Mouse (Mus musculus) MEL (cell line): Measurements from ENCODE around the gene Il12rb1. TPM values are rescaled to one million over a fixed set of nuclear protein-coding genes. Genes with fewer than 3 reads are reported as not detected.

Source experiments
- DNase-seq: peaks from one replicate; pipeline ENCODE4 v3.0.0; 2011; ENCODE audit warnings: low read depth, low spot score
- H3K27ac ChIP-seq: 2 replicates; pipeline ENCODE4 v1.5.1; 2012; ENCODE audit warnings: low read depth, mild to moderate bottlenecking, control low read depth, low read length, moderate library complexity; ENCODE audit not compliant: control insufficient read depth
- H3K27me3 ChIP-seq, 2 experiments: fragments of 150-350 bp in 1 of 2; sonication (generic) in 1 of 2; 2 replicates each; pipeline ENCODE4 v1.6.1; 2012; ENCODE audit warnings: low read length in 2 of 2, mild to moderate bottlenecking in 2 of 2, improper control_type of control experiment in 1 of 2, moderate library complexity in 1 of 2; ENCODE audit not compliant: insufficient read depth in 2 of 2, control insufficient read depth in 1 of 2
- H3K36me3 ChIP-seq, 2 experiments: 2 replicates each; pipeline ENCODE4 v1.6.1; 2012 to 2014; ENCODE audit warnings: low read length in 2 of 2, improper control_type of control experiment in 1 of 2, inconsistent platforms in 1 of 2, mild to moderate bottlenecking in 1 of 2; ENCODE audit not compliant: insufficient read depth in 2 of 2, control insufficient read depth in 1 of 2
- H3K4me1 ChIP-seq, 2 experiments: fragments of 150-350 bp in 1 of 2; sonication (generic) in 1 of 2; 2 replicates each; pipeline ENCODE4 v1.6.1; 2012; ENCODE audit warnings: low read length in 2 of 2, improper control_type of control experiment in 1 of 2, mild to moderate bottlenecking in 1 of 2; ENCODE audit not compliant: insufficient read depth in 2 of 2, control insufficient read depth in 1 of 2
- H3K4me3 ChIP-seq, 2 experiments: fragments of 150-350 bp in 1 of 2; sonication (generic) in 1 of 2; 2 replicates each; pipeline ENCODE4 v1.5.1; 2012; ENCODE audit warnings: low read depth in 2 of 2, low read length in 2 of 2, mild to moderate bottlenecking in 2 of 2, moderate library complexity in 2 of 2, control low read depth in 1 of 2, improper control_type of control experiment in 1 of 2; ENCODE audit not compliant: control insufficient read depth in 1 of 2, insufficient read depth in 1 of 2
- H3K79me2 ChIP-seq: 2 replicates; pipeline ENCODE4 v1.6.1; 2012; ENCODE audit warnings: mild to moderate bottlenecking, low read length, moderate library complexity; ENCODE audit not compliant: control insufficient read depth, poor library complexity, insufficient read depth
- H3K9ac ChIP-seq: 2 replicates; pipeline ENCODE4 v1.6.1; 2012; ENCODE audit warnings: low read depth, mild to moderate bottlenecking, control low read depth, low read length, moderate library complexity; ENCODE audit not compliant: control insufficient read depth, poor library complexity, severe bottlenecking
- H3K9me3 ChIP-seq: fragments of 150-350 bp; sonication (generic); replicated peaks from 2 replicates; pipeline ENCODE4 v1.6.1; 2012; ENCODE audit warnings: mild to moderate bottlenecking, low read length, improper control_type of control experiment, moderate library complexity; ENCODE audit not compliant: insufficient read depth
- CHD1 ChIP-seq: IDR thresholded peaks from 2 replicates; pipeline ENCODE4 v1.6.1; 2012; ENCODE audit warnings: low read depth, mild to moderate bottlenecking, inconsistent platforms, low read length, improper control_type of control experiment
- ELF1 ChIP-seq: IDR thresholded peaks from 2 replicates; pipeline ENCODE4 v1.6.1; 2014; ENCODE audit warnings: low read depth, mild to moderate bottlenecking, inconsistent platforms, low read length, improper control_type of control experiment, moderate library complexity
- EP300 ChIP-seq, 2 experiments: IDR thresholded peaks; 2 replicates each; pipeline ENCODE4 v1.6.1; 2011; ENCODE audit warnings: improper control_type of control experiment in 2 of 2, low read length in 2 of 2, low read depth in 1 of 2, mild to moderate bottlenecking in 1 of 2
- GABPA ChIP-seq: IDR thresholded peaks from 2 replicates; pipeline ENCODE4 v1.6.1; 2012; ENCODE audit warnings: low read depth, mild to moderate bottlenecking, inconsistent platforms, low read length, improper control_type of control experiment, moderate library complexity
- GATA1 ChIP-seq: IDR thresholded peaks from 2 replicates; pipeline ENCODE4 v1.6.1; 2011; ENCODE audit warnings: low read depth, low read length, improper control_type of control experiment
- HCFC1 ChIP-seq: IDR thresholded peaks from 2 replicates; pipeline ENCODE4 v1.6.1; 2012; ENCODE audit warnings: low read depth, mild to moderate bottlenecking, inconsistent platforms, low read length, improper control_type of control experiment, moderate library complexity
- KAT2A ChIP-seq: conservative IDR thresholded peaks from 2 replicates; pipeline ENCODE4 v1.6.1; 2012; ENCODE audit warnings: low read depth, low read length, improper control_type of control experiment, inconsistent platforms
- MEF2A ChIP-seq: IDR thresholded peaks from 2 replicates; pipeline ENCODE4 v1.6.1; 2014; ENCODE audit warnings: low read depth, mild to moderate bottlenecking, inconsistent platforms, low read length, improper control_type of control experiment; ENCODE audit not compliant: poor library complexity, insufficient replicate concordance, severe bottlenecking; ENCODE audit errors: extremely low read depth
- MXI1 ChIP-seq: IDR thresholded peaks from 2 replicates; pipeline ENCODE4 v1.6.1; 2011; ENCODE audit warnings: mild to moderate bottlenecking, low read depth, low read length, improper control_type of control experiment
- MYC ChIP-seq: IDR thresholded peaks from 2 replicates; pipeline ENCODE4 v1.6.1; 2011; ENCODE audit warnings: low read depth, mild to moderate bottlenecking, low read length, improper control_type of control experiment, moderate library complexity
- NELFE ChIP-seq: IDR thresholded peaks from 2 replicates; pipeline ENCODE4 v1.6.1; 2011; ENCODE audit warnings: low read depth, low read length, improper control_type of control experiment
- NRF1 ChIP-seq: IDR thresholded peaks from 2 replicates; pipeline ENCODE4 v1.6.1; 2014; ENCODE audit warnings: low read depth, mild to moderate bottlenecking, inconsistent platforms, low read length, improper control_type of control experiment, moderate library complexity; ENCODE audit not compliant: poor library complexity, insufficient read depth, severe bottlenecking
- POLR2A ChIP-seq, 2 experiments: IDR thresholded peaks; 2 replicates each; pipeline ENCODE4 v1.6.1; 2011 to 2012; ENCODE audit warnings: low read length in 2 of 2, mild to moderate bottlenecking in 2 of 2, control low read depth in 1 of 2, improper control_type of control experiment in 1 of 2, low read depth in 1 of 2, moderate library complexity in 1 of 2; ENCODE audit not compliant: control insufficient read depth in 1 of 2, insufficient read depth in 1 of 2, poor library complexity in 1 of 2
- POLR2AphosphoS5 ChIP-seq: IDR thresholded peaks from 2 replicates; pipeline ENCODE4 v1.6.1; 2012; ENCODE audit warnings: low read depth, borderline replicate concordance, mild to moderate bottlenecking, inconsistent platforms, low read length, moderate library complexity, mixed read lengths
- SIN3A ChIP-seq: IDR thresholded peaks from 2 replicates; pipeline ENCODE4 v1.6.1; 2012; ENCODE audit warnings: low read length, improper control_type of control experiment, inconsistent platforms
- TAL1 ChIP-seq: IDR thresholded peaks from 2 replicates; pipeline ENCODE4 v1.6.1; 2012; ENCODE audit warnings: mild to moderate bottlenecking, inconsistent platforms, low read length, moderate library complexity, mixed read lengths
- TCF12 ChIP-seq: IDR thresholded peaks from 2 replicates; pipeline ENCODE4 v1.6.1; 2014; ENCODE audit warnings: low read depth, mild to moderate bottlenecking, inconsistent platforms, low read length, improper control_type of control experiment, moderate library complexity
- UBTF ChIP-seq: IDR thresholded peaks from 2 replicates; pipeline ENCODE4 v1.6.1; 2012; ENCODE audit warnings: low read depth, mild to moderate bottlenecking, inconsistent platforms, low read length, improper control_type of control experiment, moderate library complexity, borderline replicate concordance; ENCODE audit not compliant: insufficient read depth
- USF2 ChIP-seq, 2 experiments: IDR thresholded peaks; 2 replicates each; pipeline ENCODE4 v1.6.1; 2011 to 2012; ENCODE audit warnings: improper control_type of control experiment in 2 of 2, low read length in 2 of 2, borderline replicate concordance in 1 of 2, inconsistent platforms in 1 of 2, low read depth in 1 of 2, mild to moderate bottlenecking in 1 of 2; ENCODE audit not compliant: insufficient read depth in 1 of 2
- ZKSCAN1 ChIP-seq: IDR thresholded peaks from 2 replicates; pipeline ENCODE4 v1.6.1; 2012; ENCODE audit warnings: low read depth, mild to moderate bottlenecking, inconsistent platforms, low read length, improper control_type of control experiment, moderate library complexity
- ZNF384 ChIP-seq: IDR thresholded peaks from 2 replicates; pipeline ENCODE4 v1.6.1; 2012; ENCODE audit warnings: low read depth, mild to moderate bottlenecking, inconsistent platforms, low read length, improper control_type of control experiment
- polyA plus RNA-seq, 2 experiments: library from polyadenylated mRNA; stranded (reverse) in 1 of 2; unstranded in 1 of 2; fragments of >175 nt in 1 of 2; fragments of >200 nt in 1 of 2; gene quantifications; 2 replicates each; pipeline versions ENCODE4 v1.2.1 to v1.2.4; 2012; ENCODE audit warnings: low replicate concordance in 2 of 2, low read depth in 1 of 2; ENCODE audit not compliant: insufficient read length in 2 of 2, insufficient read depth in 1 of 2, missing spikeins in 1 of 2
- total RNA-seq: library from RNA; depleted of rRNA; stranded (reverse); fragments of 300-350 nt; gene quantifications from 2 replicates; pipeline ENCODE4 v1.2.3, GENCODE M21; 2012

The Il12rb1 gene
- total and polyA plus RNA-seq, 3 experiments = 1.2 to 2.2 TPM; not detected in 1

DNA sequence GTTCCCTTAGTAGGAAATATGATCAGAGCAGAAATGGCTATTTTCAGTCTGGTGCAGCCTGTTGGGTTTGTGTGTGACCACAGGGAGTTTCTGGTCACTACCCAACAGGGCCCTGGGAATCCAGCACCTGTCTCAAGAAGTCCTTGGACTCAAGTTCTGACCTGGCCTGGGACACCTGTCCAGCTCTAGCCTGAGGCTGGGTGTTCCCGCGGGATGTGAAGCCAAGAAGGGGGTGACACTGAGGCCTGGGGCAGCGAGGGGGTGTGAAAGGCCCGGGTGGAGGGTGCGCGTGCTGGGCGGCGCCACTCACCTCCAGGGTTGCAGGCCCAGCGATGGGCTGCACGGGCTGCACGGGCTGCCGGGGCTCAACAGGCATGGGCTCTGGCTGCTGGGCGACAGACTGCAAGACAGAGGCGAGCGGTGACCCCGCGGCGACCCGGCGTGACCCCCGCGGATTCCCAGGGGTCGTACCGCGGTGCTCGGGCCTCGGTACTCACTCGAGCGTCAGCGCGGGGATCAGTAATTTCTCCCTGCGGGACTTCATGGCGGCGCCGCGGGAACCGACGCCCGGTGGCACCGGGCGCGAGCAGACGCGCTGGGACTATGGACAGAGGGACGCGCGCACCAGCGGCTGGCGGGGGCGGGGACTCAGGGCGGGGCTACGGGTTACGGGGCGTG, 11.7 kb upstream of the Il12rb1 start:
- Histone ChIP-seq H3K79me2 (peaks cover 7% of the 10 kb centered on the region), H3K4me1 (peaks cover 0 to 12% of the 10 kb centered on the region in 2 experiments; a peak in 2 of 4 replicates), H3K27ac (no peak overlapping the region), H3K4me3 (peak overlapping the region; percentile 56), H3K9me3 (no peaks in the 10 kb centered on the region), H3K36me3 (no peaks in the 10 kb centered on the region; a peak in 1 of 4 replicates), H3K27me3 (no peaks in the 10 kb centered on the region), H3K9ac (peak overlapping the region; percentile 68)
- no peak for DNase-seq
- TF ChIP-seq TCF12 (no peak), POLR2A (IDR thresholded peaks at IDR 0.05; ENCODE audit: control insufficient read depth in 1 of 2, insufficient read depth in 1 of 2, low read depth in 1 of 2, low read length in 2 of 2, poor library complexity in 1 of 2) (no peak), NRF1 (no peak), CHD1 (no peak), ZKSCAN1 (no peak), POLR2AphosphoS5 (no peak), UBTF (no peak), MEF2A (no peak), KAT2A (no peak), ELF1 (no peak), GABPA (no peak), EP300 (IDR thresholded peaks at IDR 0.05; ENCODE audit: low read depth in 1 of 2, low read length in 2 of 2) (no peak), GATA1 (no peak), MYC (no peak), HCFC1 (no peak)

DNA sequence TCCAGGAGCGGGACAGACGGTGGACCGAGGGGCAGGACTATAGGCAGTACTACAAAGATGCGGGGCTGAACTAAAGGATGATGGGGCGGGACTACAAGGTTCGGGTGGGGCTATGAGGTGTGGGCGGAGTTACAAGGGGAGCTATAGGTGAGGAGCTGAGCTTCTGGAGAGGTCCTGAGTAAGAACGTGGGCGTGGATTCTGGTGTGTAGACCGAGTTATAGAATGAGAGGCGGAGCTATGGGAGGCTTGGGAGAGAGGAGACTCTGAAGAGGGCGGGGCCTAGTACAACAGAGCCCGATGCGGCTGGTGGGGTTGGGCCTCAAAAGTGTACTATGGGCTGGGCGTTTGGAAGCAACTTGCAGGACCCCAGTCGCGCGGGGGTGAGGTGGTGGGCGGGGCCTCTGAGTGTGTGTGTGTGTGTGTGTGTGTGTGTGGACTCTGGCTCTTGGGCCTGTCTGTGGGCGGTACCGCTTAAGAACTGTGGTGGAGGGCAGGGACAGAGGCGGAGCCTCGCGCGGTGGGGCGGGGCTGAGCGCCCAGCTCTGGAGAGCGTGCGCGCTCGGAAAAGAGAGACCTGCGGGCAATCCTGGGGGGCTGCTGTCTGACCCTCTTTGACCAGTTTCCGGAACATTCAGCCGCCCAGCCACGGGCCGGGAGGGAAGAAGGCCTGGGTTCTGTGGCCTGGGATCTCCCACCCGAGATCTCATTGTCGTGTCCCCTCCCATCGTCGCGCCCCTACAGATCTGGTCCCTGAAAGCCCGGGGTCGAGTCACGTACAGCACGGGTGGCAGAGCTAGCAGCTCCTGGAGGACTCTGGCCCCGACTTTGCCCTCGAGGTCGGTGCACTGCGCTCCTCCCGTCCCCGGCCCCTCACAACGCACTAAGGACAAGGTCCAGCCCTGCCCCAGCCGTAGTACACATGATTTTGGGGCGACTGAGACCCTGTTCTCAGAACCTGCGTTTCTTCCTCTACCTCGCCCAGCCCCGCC, 10.9 kb upstream of the Il12rb1 start:
- peak; percentile 98 for DNase-seq
- Histone ChIP-seq H3K4me3 (peak overlapping the region; percentile 56 to 73), H3K4me1 (peaks cover 0 to 12% of the 10 kb centered on the region in 2 experiments; a peak in 2 of 4 replicates), H3K27ac (no peak overlapping the region), H3K36me3 (no peaks in the 10 kb centered on the region; a peak in 1 of 4 replicates), H3K79me2 (no peaks in the 10 kb centered on the region), H3K9me3 (no peaks in the 10 kb centered on the region), H3K27me3 (no peaks in the 10 kb centered on the region), H3K9ac (peak overlapping the region; percentile 58)
- TF ChIP-seq MXI1 (peak; percentile 56; the same call in 1 of the 2 replicates), TAL1 (no peak), NELFE (peak; percentile 33; the same call in 1 of the 2 replicates), SIN3A (peak; percentile 45), ZKSCAN1 (no peak), USF2 (IDR thresholded peaks at IDR 0.05; ENCODE audit: borderline replicate concordance in 1 of 2, insufficient read depth in 1 of 2, low read depth in 1 of 2, low read length in 2 of 2) (no peak), ZNF384 (no peak)
